Mouse (Mus musculus) spleen, adult 2 months (tissue): ENCODE measurements around the gene Gm20388. TPM values are rescaled to one million over a fixed set of nuclear protein-coding genes. Genes with fewer than 3 reads are reported as not detected.

Experiments used
- DNase-seq, 2 experiments: peaks; one replicate each; pipeline versions ENCODE4 v3.0.0 to v3.0.0-alpha.2; 2012 to 2021; ENCODE audit warnings: low spot score in 2 of 2, low read depth in 1 of 2
- H3K27ac ChIP-seq: fragments of 200-500 bp; 2 replicates; pipeline ENCODE4 v1.5.1; 2012; ENCODE audit warnings: low read length, inconsistent platforms; ENCODE audit not compliant: insufficient read depth
- H3K27me3 ChIP-seq: fragments of 200-500 bp; 2 replicates; pipeline ENCODE4 v1.6.1; 2012; ENCODE audit warnings: mild to moderate bottlenecking, moderate library complexity, low read length, inconsistent platforms; ENCODE audit not compliant: control insufficient read depth, insufficient read depth
- H3K36me3 ChIP-seq: fragments of 200-500 bp; 2 replicates; pipeline ENCODE4 v1.6.1; 2012; ENCODE audit warnings: mild to moderate bottlenecking, low read length, inconsistent platforms; ENCODE audit not compliant: control insufficient read depth, insufficient read depth
- H3K4me1 ChIP-seq: fragments of 200-500 bp; 2 replicates; pipeline ENCODE4 v1.6.1; 2011; ENCODE audit warnings: inconsistent platforms; ENCODE audit not compliant: control insufficient read depth, insufficient read depth, insufficient read length
- H3K4me3 ChIP-seq: fragments of 200-500 bp; 2 replicates; pipeline ENCODE4 v1.5.1; 2011; ENCODE audit warnings: mild to moderate bottlenecking, inconsistent platforms; ENCODE audit not compliant: insufficient read depth, insufficient read length; ENCODE audit errors: extremely low read depth
- CTCF ChIP-seq: fragments of 200-500 bp; IDR thresholded peaks from 2 replicates; pipeline ENCODE4 v1.5.1; 2011; ENCODE audit warnings: mild to moderate bottlenecking, inconsistent platforms; ENCODE audit not compliant: insufficient read depth, insufficient read length, insufficient replicate concordance; ENCODE audit errors: extremely low read depth
- POLR2A ChIP-seq: fragments of 200-500 bp; IDR thresholded peaks from 2 replicates; pipeline ENCODE4 v1.6.1; 2011; ENCODE audit warnings: low read depth, low read length, inconsistent platforms
- WGBS: fragments of 180-500 bp; shearing (Covaris S2); methylation state at CpG from one replicate; pipeline ENCODE4 v1.1.7; 2018; 5-methylcytosine and 5-hydroxymethylcytosine counted together
- polyA plus RNA-seq: library from polyadenylated mRNA; depleted of rRNA; stranded (reverse); fragments of >200 nt; gene quantifications from 2 replicates; pipeline ENCODE4 v1.2.3, GENCODE M21; 2012

The Gm20388 gene
- polyA plus RNA-seq, 1 experiment = 26.1 TPM

DNA sequence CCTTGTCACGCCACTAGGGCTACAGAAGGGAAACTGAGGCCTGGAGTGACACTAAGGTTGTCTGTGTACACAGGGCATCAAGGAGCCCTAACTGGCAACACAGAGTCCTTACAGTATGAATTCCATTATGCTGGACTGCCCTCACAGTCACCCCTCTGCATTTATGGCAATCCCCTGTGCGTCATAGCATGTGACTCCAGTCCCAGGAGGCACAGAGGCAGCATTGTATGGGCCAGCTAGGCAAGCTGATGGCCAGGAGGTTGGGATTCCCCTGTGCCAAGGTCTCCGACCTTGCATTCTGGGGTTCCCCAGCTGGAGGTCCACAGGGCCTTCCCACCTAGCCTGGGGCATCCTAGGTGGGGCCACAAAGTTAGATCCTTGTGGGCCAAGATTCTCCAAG lies 2300.9 kb downstream of the Gm20388 start:
- WGBS = 78% methylated on average over 3 of the region's 3 CpGs
- H3K4me1 ChIP-seq = no peaks in the 10 kb centered on the region
- no peak for TF ChIP-seq CTCF
- TF ChIP-seq POLR2A = no peak
- H3K36me3 ChIP-seq = no peaks in the 10 kb centered on the region
- H3K4me3 ChIP-seq = no peak overlapping the region
- H3K27ac ChIP-seq = no peak overlapping the region
- no peaks in the 10 kb centered on the region for H3K27me3 ChIP-seq
- no peak for DNase-seq

GRCm38 (mm10) chr8:122215630-122216029 lies 2305.0 kb downstream of the Gm20388 start:
- Histone ChIP-seq H3K27me3 (no peaks in the 10 kb centered on the region), H3K4me1 (no peaks in the 10 kb centered on the region), H3K36me3 (no peaks in the 10 kb centered on the region), H3K27ac (no peak overlapping the region), H3K4me3 (no peak overlapping the region)
- no peak for TF ChIP-seq POLR2A
- no peak for TF ChIP-seq CTCF
- DNase-seq = no peak
- WGBS = 73% methylated on average over 8 of the region's 8 CpGs

GRCm38 (mm10) chr8:122216433-122216832 lies 2305.8 kb downstream of the Gm20388 start:
- Histone ChIP-seq H3K4me1 (no peaks in the 10 kb centered on the region), H3K27me3 (no peaks in the 10 kb centered on the region), H3K27ac (no peak overlapping the region), H3K36me3 (no peaks in the 10 kb centered on the region), H3K4me3 (no peak overlapping the region)
- DNase-seq = no peak
- WGBS = 74% methylated on average over 6 of the region's 6 CpGs
- no peak for TF ChIP-seq POLR2A

GRCm38 (mm10) chr8:122217456-122218177 lies 2307.0 kb downstream of the Gm20388 start:
- Histone ChIP-seq H3K4me1 (no peaks in the 10 kb centered on the region), H3K27me3 (no peaks in the 10 kb centered on the region), H3K27ac (no peak overlapping the region), H3K36me3 (no peaks in the 10 kb centered on the region), H3K4me3 (no peak overlapping the region)
- 85% methylated on average over 10 of the region's 10 CpGs for WGBS
- TF ChIP-seq POLR2A (no peak), CTCF (no peak)
- DNase-seq = no peak

DNA sequence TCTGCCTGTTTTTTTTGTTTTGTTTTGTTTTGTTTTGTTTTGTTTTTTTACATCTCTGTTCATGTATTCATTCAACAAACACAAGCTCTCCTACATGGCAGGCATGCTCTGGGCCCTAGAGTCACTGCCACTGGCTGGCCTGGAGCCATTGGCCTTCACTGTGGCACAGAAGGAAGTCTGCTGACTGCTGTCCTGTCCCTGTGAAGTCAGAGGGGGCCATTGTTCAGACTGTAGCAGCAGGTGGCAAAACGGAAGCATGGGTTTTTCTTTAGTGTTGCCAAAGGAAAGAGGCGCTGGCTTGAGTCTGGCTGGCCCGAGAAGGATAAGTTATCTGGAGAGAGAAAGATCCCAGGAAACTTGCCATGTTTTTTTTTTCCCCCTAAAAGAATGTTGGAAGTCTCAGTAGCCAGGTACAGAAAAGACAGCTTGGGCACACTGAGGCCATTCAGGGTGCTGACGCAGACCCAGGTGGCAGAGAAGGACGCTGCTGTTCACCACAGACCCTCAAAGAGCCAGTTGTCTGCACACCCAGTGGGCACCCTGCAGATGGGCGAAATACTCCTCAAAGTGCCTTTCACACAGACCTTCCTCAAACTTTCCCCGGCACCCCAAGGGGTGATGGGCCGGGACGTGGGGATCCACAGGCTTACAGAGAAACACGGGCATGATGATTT lies 2313.5 kb downstream of the Gm20388 start:
- DNase-seq = no peak
- WGBS = 72% methylated on average over 10 of the region's 10 CpGs
- Histone ChIP-seq H3K27me3 (0 out of 2 replicates have a peak, but pooled peaks cover 2% of the 10 kb centered on the region), H3K4me1 (no peaks in the 10 kb centered on the region), H3K36me3 (no peaks in the 10 kb centered on the region), H3K27ac (no peak overlapping the region), H3K4me3 (no peak overlapping the region)
- TF ChIP-seq CTCF = no peak
- no peak for TF ChIP-seq POLR2A

DNA sequence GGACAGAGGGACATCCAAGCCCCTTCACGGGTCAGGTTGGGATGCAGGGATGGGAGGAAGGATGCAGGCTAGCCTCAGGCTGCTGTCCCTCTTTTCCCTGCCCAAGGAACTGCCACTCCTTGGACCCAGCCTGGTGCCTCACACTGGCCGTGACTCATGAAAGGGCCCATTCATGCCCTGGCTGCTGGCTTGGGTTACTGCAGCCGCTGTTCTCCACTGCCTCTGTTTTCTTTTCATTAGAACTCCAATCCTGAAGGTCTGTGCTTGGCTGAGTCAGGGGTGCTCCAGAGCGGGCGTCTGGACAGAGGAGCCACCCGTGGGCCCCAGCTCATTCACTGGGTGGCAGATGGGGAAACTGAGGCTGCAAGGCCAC lies 2314.0 kb downstream of the Gm20388 start:
- TF ChIP-seq POLR2A = no peak
- TF ChIP-seq CTCF = no peak
- Histone ChIP-seq H3K36me3 (no peaks in the 10 kb centered on the region), H3K4me1 (no peaks in the 10 kb centered on the region), H3K4me3 (no peak overlapping the region), H3K27ac (no peak overlapping the region), H3K27me3 (peaks cover 3% of the 10 kb centered on the region; the same call in 1 of the 2 replicates)
- DNase-seq = no peak
- 85% methylated on average over 6 of the region's 6 CpGs for WGBS

- no peak for DNase-seq
- 81% methylated on average over 10 of the region's 10 CpGs for WGBS
- H3K4me1 ChIP-seq = peaks cover 3% of the 10 kb centered on the region; the same call in 1 of the 2 replicates
- no peaks in the 10 kb centered on the region for H3K36me3 ChIP-seq
- TF ChIP-seq POLR2A (no peak), CTCF (no peak)
- H3K27ac ChIP-seq = no peak overlapping the region
- peaks cover 11% of the 10 kb centered on the region for H3K27me3 ChIP-seq
- H3K4me3 ChIP-seq = no peak overlapping the region
Measured at GRCm38 (mm10) chr8:122225446-122225845, 2314.8 kb downstream of the Gm20388 start.
